Mouse (Mus musculus): Measurements from ENCODE around the gene Hspb3. TPM values are rescaled to one million over a fixed set of nuclear protein-coding genes. Genes with fewer than 3 reads are reported as not detected.

Gene Hspb3
- total RNA-seq (2018; cell fraction: chromatin; rRNA removed), result not detected
- not detected for total RNA-seq (2018; cell fraction: cytosol; rRNA removed)
- not detected for total RNA-seq (2018; cell fraction: nucleus; rRNA removed)
- not detected in 3 replicates for polyA plus RNA-seq (2018)

- Histone ChIP-seq H3K79me2 (ENCODE audit: inconsistent target) (no peaks in the 10 kb centered on the region), H3K36me3 (ENCODE audit: inconsistent target) (no peaks in the 10 kb centered on the region), H3K27ac (no peak within 1 kb of the TSS), H3K4me3 (ENCODE audit: inconsistent target) (no peak within 1 kb of the TSS)
- 80% methylated on average over 28 of the region's 28 CpGs for WGBS (ENCODE audit: missing documents)
These were observed at the start of gene Hspb3 for GRCm38 (mm10) chr13:113663151-113663779. Hspb3 (minus strand) TSS chr13:113663676.

- Histone ChIP-seq H3K27ac (no peak overlapping the region), H3K79me2 (ENCODE audit: inconsistent target) (no peaks in the 10 kb centered on the region), H3K36me3 (ENCODE audit: inconsistent target) (no peaks in the 10 kb centered on the region), H3K4me3 (ENCODE audit: inconsistent target) (no peak overlapping the region)
- WGBS (ENCODE audit: missing documents), result 95% methylated on average over 3 of the region's 3 CpGs
These were observed 49.7 kb upstream of the Hspb3 start for GRCm38 (mm10) chr13:113713186-113713585.

- Histone ChIP-seq H3K79me2 (ENCODE audit: inconsistent target) (no peaks in the 10 kb centered on the region), H3K36me3 (ENCODE audit: inconsistent target) (no peaks in the 10 kb centered on the region), H3K4me3 (ENCODE audit: inconsistent target) (no peak overlapping the region), H3K27ac (no peak overlapping the region)
- WGBS (ENCODE audit: missing documents), result 47% methylated on average over 4 of the region's 4 CpGs
These were observed 42.7 kb upstream of the Hspb3 start for GRCm38 (mm10) chr13:113706183-113706582.

GRCm38 (mm10) chr13:113701185-113701584 is 37.7 kb upstream of the Hspb3 start:
- 97% methylated on average over 3 of the region's 3 CpGs for WGBS (ENCODE audit: missing documents)
- no peaks in the 10 kb centered on the region for H3K79me2 ChIP-seq (ENCODE audit: inconsistent target)
- H3K27ac ChIP-seq, result no peak overlapping the region
- no peak overlapping the region for H3K4me3 ChIP-seq (ENCODE audit: inconsistent target)
- no peaks in the 10 kb centered on the region for H3K36me3 ChIP-seq (ENCODE audit: inconsistent target)

DNA sequence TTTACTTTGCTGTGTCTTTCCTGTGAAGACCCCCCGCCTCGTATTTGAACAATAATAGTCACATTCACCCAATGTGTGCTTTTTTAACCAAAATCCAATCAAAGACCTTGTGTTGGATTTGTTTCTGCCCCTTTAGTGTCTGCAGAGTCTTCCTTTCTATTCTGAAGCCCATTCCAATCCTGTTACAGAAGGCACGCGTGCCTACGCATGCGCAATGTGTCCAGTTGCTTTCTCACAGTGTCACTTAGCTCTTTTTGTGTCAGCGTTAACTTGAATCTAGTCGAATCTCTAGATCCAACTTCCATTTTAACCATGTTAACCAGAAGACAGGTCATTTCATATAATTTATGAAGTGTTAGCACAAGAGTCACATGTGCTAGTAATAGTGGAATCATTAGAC is 36.5 kb upstream of the Hspb3 start:
- Histone ChIP-seq H3K79me2 (ENCODE audit: inconsistent target) (no peaks in the 10 kb centered on the region), H3K36me3 (ENCODE audit: inconsistent target) (no peaks in the 10 kb centered on the region), H3K4me3 (ENCODE audit: inconsistent target) (no peak overlapping the region), H3K27ac (no peak overlapping the region)
- WGBS (ENCODE audit: missing documents), result 89% methylated on average over 8 of the region's 8 CpGs

DNA sequence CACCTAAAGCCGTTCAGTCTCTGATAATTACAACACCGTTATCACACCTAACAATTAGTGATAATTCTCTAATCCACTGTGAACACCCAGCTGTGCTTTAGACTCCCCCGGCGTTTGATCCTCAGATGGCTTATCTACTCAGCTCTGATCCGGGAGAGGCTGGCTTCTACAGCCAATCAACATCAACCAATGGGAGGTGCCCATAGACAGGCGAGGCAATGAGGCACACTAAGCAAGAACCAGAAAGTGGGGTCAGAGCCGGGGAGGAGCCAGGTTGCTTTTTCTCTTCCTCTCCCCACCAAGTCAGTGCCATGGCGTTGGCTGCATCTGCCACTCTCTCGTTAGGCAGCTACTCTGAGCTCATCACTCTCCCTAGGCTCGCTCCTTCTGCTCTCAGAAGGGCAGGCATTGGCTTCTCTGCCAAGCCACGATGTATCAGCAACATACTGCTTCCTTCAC is 36.0 kb upstream of the Hspb3 start:
- Histone ChIP-seq H3K36me3 (ENCODE audit: inconsistent target) (no peaks in the 10 kb centered on the region), H3K27ac (no peak overlapping the region), H3K4me3 (ENCODE audit: inconsistent target) (no peak overlapping the region), H3K79me2 (ENCODE audit: inconsistent target) (no peaks in the 10 kb centered on the region)
- WGBS (ENCODE audit: missing documents), result 51% methylated on average over 10 of the region's 11 CpGs

GRCm38 (mm10) chr13:113696838-113697321 is 33.4 kb upstream of the Hspb3 start:
- Histone ChIP-seq H3K79me2 (ENCODE audit: inconsistent target) (no peaks in the 10 kb centered on the region), H3K36me3 (ENCODE audit: inconsistent target) (no peaks in the 10 kb centered on the region), H3K4me3 (ENCODE audit: inconsistent target) (no peak overlapping the region), H3K27ac (no peak overlapping the region)
- WGBS (ENCODE audit: missing documents), result 100% methylated on average over 4 of the region's 4 CpGs

GRCm38 (mm10) chr13:113693383-113693782 is 29.9 kb upstream of the Hspb3 start:
- no peaks in the 10 kb centered on the region for H3K79me2 ChIP-seq (ENCODE audit: inconsistent target)
- H3K36me3 ChIP-seq (ENCODE audit: inconsistent target), result no peaks in the 10 kb centered on the region
- no peak overlapping the region for H3K4me3 ChIP-seq (ENCODE audit: inconsistent target)
- WGBS (ENCODE audit: missing documents), result 22% methylated on average over 6 of the region's 6 CpGs
- H3K27ac ChIP-seq, result no peak overlapping the region

DNA sequence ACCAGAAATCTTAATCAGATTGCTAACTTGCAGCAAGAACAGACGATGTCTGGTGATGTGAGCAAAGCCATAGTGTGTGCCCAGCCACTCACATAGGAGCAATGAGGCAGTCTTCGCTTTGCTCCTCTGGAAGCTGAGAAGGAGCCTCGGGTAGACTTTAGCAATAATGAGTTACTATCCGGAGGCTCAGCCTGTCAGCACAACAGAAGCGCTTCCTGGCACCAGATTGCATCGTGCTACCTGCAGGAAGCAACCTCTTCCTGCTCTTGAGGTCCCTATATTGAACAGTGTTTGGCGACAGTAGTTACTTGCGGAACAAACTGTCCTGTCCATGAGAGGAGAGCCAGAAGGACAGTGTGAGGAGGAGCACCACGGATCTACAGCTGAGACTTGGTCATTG is 28.2 kb upstream of the Hspb3 start:
- WGBS (ENCODE audit: missing documents), result 15% methylated on average over 9 of the region's 9 CpGs
- H3K36me3 ChIP-seq (ENCODE audit: inconsistent target), result no peaks in the 10 kb centered on the region
- no peak overlapping the region for H3K4me3 ChIP-seq (ENCODE audit: inconsistent target)
- no peaks in the 10 kb centered on the region for H3K79me2 ChIP-seq (ENCODE audit: inconsistent target)
- H3K27ac ChIP-seq, result no peak overlapping the region

DNA sequence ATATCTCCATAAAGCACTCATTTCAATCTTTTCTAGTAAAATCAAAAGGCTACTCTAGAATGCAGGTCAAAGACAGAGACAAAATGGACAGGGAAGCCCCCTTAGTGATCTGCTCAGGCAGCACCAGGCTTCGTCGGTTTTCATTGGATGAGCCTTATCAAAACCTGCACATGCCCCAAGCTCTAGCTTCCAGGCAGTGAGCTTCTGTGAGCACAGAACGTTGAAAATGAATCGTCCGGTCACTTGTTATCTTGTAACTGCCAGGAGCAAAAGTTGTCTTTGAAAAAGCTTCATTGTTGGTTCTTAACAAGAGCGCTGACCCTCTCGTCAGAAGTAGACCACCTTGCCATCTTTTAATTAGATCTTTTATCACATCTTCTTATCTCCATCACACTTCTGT is 26.4 kb upstream of the Hspb3 start:
- no peak overlapping the region for H3K27ac ChIP-seq
- WGBS (ENCODE audit: missing documents), result 86% methylated on average over 7 of the region's 7 CpGs
- H3K4me3 ChIP-seq (ENCODE audit: inconsistent target), result no peak overlapping the region
- no peaks in the 10 kb centered on the region for H3K36me3 ChIP-seq (ENCODE audit: inconsistent target)
- no peaks in the 10 kb centered on the region for H3K79me2 ChIP-seq (ENCODE audit: inconsistent target)

GRCm38 (mm10) chr13:113686691-113687121 is 23.2 kb upstream of the Hspb3 start:
- 89% methylated on average over 8 of the region's 8 CpGs for WGBS (ENCODE audit: missing documents)
- Histone ChIP-seq H3K4me3 (ENCODE audit: inconsistent target) (no peak overlapping the region), H3K36me3 (ENCODE audit: inconsistent target) (no peaks in the 10 kb centered on the region)

DNA sequence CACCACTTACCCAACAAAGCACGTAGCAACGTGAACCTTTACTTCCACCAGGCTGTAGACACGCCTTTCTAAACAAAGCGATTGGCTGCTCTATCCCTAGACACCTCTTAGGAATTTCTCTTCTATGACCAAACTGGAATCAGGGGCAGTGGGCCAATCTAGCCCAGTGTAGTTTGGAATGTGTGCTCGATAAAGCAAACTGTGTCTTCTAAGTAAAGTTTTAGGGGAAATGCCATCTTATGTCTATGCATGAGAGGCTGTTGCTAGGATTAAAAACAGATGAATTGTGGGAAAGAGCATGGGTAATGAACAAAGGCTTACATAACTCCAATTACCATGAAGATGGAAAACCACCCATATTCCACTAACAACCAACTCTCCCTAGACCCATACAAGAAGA is 19.3 kb upstream of the Hspb3 start:
- no peak overlapping the region for H3K27ac ChIP-seq
- no peaks in the 10 kb centered on the region for H3K79me2 ChIP-seq (ENCODE audit: inconsistent target)
- no peaks in the 10 kb centered on the region for H3K36me3 ChIP-seq (ENCODE audit: inconsistent target)
- H3K4me3 ChIP-seq (ENCODE audit: inconsistent target), result no peak overlapping the region
- WGBS (ENCODE audit: missing documents), result 97% methylated on average over 5 of the region's 5 CpGs

More at GRCm38 (mm10) chr13:113686691-113687121, 23.2 kb upstream of the Hspb3 start:
- Histone ChIP-seq H3K79me2 (ENCODE audit: inconsistent target) (no peaks in the 10 kb centered on the region), H3K27ac (no peak overlapping the region)

DNA sequence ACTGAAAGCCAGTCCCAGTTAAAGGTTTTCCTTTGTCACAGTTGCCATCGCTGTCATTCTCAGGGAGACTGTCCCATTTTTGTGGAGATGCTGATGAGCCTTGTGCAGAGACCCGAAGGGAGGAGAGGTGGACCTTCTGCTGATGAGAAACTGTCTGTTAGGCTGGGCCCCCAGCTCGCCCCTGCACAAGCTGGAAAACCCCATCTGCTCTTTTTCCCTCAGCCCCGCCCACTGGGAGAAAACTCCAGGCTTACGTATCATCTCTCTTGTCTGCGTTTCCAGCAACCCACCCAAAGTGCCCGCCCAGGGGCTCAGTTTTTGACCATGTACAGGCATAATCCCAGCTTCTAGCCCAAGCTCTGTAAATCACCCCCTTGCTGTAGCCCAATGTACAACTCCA is 17.2 kb upstream of the Hspb3 start:
- 95% methylated on average over 6 of the region's 7 CpGs for WGBS (ENCODE audit: missing documents)

DNA sequence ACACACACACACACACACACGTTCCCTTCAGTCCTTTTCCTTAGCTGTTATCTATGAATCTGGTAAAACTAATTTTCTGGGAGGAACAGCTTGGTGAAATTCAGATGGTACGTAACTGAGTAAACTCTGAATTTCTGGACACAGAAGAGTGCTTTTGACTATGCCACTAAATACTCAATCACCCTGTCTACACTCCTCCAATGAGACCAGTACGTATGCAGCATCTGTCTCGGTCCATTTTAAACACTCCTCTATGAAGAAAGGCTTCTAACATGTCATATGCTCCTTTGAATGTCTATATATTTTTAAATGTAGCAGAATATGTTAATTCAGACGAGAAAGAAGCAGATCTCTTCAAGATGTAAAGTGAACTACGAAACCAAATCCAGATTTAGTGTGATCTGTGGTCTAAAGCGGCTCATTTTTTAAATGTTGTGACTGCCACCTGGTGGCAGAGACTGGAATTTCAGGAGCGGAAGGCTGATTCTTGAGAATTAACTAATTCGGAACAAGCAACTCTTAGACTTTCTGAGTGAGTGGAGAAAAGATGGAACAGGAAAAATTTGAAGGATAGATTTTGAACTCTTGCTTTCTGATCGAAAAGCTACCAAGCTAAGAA is 6.1 kb upstream of the Hspb3 start:
- no peak overlapping the region for H3K4me3 ChIP-seq (ENCODE audit: inconsistent target)
- H3K27ac ChIP-seq, result no peak overlapping the region
- H3K79me2 ChIP-seq (ENCODE audit: inconsistent target), result no peaks in the 10 kb centered on the region
- 35% methylated on average over 9 of the region's 10 CpGs for WGBS (ENCODE audit: missing documents)
- H3K36me3 ChIP-seq (ENCODE audit: inconsistent target), result no peaks in the 10 kb centered on the region

More for the DNA sequence above, 17.2 kb upstream of the Hspb3 start:
- H3K4me3 ChIP-seq (ENCODE audit: inconsistent target), result no peak overlapping the region
- H3K79me2 ChIP-seq (ENCODE audit: inconsistent target), result no peaks in the 10 kb centered on the region
- no peak overlapping the region for H3K27ac ChIP-seq
- no peaks in the 10 kb centered on the region for H3K36me3 ChIP-seq (ENCODE audit: inconsistent target)

DNA sequence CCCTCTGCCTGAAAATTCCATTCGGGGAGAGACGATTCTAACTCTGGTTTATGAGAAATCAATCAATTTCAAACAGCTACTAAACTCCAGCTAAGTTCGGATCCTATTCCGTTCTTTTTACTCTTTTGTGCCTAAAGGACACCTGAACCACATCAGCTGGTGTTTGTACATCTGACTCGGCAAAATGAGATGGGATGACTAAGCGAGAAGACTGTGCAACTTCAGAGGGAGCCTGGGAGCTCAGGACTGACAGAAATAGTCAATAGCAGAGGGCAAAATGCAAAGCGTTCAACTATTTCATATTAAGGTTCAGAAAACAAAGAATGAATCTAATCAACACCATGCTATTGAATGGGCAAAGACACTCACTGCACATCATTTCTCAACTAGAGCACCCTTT is 407 bp upstream of the Hspb3 start:
- Histone ChIP-seq H3K79me2 (ENCODE audit: inconsistent target) (no peaks in the 10 kb centered on the region), H3K4me3 (ENCODE audit: inconsistent target) (no peak overlapping the region), H3K36me3 (ENCODE audit: inconsistent target) (no peaks in the 10 kb centered on the region), H3K27ac (no peak overlapping the region)
- 91% methylated on average over 6 of the region's 7 CpGs for WGBS (ENCODE audit: missing documents)

Data from macrophage (primary cell).